Mouse (Mus musculus): Measurements from ENCODE around the gene Gm28374. TPM values are rescaled to one million over a fixed set of nuclear protein-coding genes. Genes with fewer than 3 reads are reported as not detected.
"Not testable (repeated sequence)": the region's sequence is repeated elsewhere in the genome, so short reads cannot be mapped to it uniquely, and the experiment has no call there.

Gene Gm28374
- total RNA-seq, 2 experiments from 2014 or later: not detected

GRCm38 (mm10) chr19:6061641-6062302, 20.3 kb downstream of the Gm28374 start:
- DNase-seq (ENCODE audit: extremely low spot score in 1 of 2, low spot score in 2 of 2): peak in 1 of 2 experiments; percentile 63
- intact Hi-C loops (cut with DNase I): no loop called here

- intact Hi-C loops (cut with DNase I): no loop called here
- peak; percentile 94 to 95 for DNase-seq (ENCODE audit: extremely low spot score in 1 of 2, low spot score in 2 of 2)
Measured at GRCm38 (mm10) chr19:6061021-6061533, 21.0 kb downstream of the Gm28374 start, which contains the start of gene Znhit2. Gene Znhit2, plus strand, starts transcription at chr19:6061192.

GRCm38 (mm10) chr19:6058966-6059365, 23.1 kb downstream of the Gm28374 start:
- intact Hi-C loops (cut with DNase I): no loop called here
- no peak for DNase-seq (ENCODE audit: extremely low spot score in 1 of 2, low spot score in 2 of 2)

GRCm38 (mm10) chr19:6058513-6058912, 23.5 kb downstream of the Gm28374 start:
- DNase-seq (ENCODE audit: extremely low spot score in 1 of 2, low spot score in 2 of 2): no peak
- intact Hi-C loops (cut with DNase I): no loop called here

GRCm38 (mm10) chr19:6057313-6058096, 24.6 kb downstream of the Gm28374 start, which contains the start of the genes Mrpl49 and Fau:
Gene Mrpl49, minus strand, starts transcription at chr19:6057785.
Gene Fau, plus strand, starts transcription at chr19:6057844.
- intact Hi-C loops (cut with DNase I): no loop called here
- DNase-seq (ENCODE audit: extremely low spot score in 1 of 2, low spot score in 2 of 2): peak; percentile 99 to 100

- no peak for DNase-seq (ENCODE audit: extremely low spot score in 1 of 2, low spot score in 2 of 2)
- intact Hi-C loops (cut with DNase I): no loop called here
Measured at GRCm38 (mm10) chr19:6056696-6057095, 25.4 kb downstream of the Gm28374 start.

- intact Hi-C loops (cut with DNase I): no loop called here
- no peak for DNase-seq (ENCODE audit: extremely low spot score in 1 of 2, low spot score in 2 of 2)
Measured at GRCm38 (mm10) chr19:6054296-6054695, 27.8 kb downstream of the Gm28374 start.

DNA sequence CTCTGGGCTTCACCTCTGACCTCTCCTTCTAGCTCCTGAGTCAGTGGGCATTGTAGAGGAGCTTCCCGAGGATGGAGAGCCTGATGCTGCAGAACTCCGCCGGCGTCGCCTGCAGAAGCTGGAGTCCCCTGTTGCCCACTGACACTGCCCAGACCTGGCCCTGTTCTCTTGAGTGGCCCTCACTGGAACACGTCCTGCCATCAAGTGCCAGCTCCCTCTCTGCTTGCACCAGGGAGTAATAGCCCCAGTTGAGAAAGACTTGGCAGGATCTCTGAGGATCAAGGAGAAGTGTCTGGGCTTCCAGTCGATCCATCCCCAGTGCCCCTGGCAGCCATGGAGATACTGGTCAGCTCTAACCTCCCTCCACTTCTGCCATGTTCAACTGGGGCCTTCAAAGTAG, 29.5 kb downstream of the Gm28374 start:
- intact Hi-C loops (cut with DNase I): no loop called here
- DNase-seq (ENCODE audit: extremely low spot score in 1 of 2, low spot score in 2 of 2): no peak

DNA sequence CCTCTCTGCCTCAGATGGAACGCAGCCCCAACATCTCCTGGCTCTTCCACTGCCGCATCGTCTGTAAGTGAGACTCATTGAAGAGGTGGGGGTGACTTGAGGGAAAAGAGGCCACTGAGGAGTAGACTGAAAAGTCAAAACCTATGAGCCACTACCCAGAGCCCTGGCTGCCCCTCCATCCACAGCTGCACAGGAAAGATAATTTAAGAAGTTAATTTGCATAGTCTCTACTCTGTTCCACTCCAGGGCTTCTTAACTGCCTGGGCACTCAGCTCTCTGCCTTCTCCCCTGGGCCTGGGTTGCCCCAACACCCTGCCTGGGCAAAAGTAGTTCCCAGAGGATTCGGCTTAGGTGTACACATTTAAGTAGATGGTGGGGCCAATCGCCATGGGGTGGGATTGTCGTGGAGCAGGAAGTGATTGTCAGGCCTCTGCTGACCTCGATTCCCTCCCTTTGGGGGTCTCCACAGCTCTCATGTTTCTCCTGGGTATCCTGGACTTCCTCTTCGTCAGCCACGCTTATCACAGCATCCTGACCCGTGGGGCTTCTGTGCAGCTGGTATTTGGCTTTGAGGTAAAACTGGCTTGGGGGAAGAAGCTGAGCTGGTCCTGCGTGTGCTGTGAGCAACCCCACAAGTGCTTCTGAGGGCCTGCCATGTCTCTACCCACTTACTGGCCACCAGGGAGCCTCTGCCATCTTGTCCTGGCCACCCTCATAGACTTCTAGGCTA, 33.2 kb downstream of the Gm28374 start:
- no peak for DNase-seq (ENCODE audit: extremely low spot score in 1 of 2, low spot score in 2 of 2)
- intact Hi-C loops (cut with DNase I): loop anchor here (5.0 kb wide), 1 partner anchor 127 kb away; the partner anchor contains the start of gene Cdc42ep2

- intact Hi-C loops (cut with DNase I): loop anchor here (5.0 kb wide), 1 partner anchor 126 kb away; the partner anchor contains the start of gene Cdc42ep2
- peak in 1 of 2 experiments; percentile 32 for DNase-seq (ENCODE audit: extremely low spot score in 1 of 2, low spot score in 2 of 2)
Measured at GRCm38 (mm10) chr19:6047899-6048166, 34.2 kb downstream of the Gm28374 start.

DNA sequence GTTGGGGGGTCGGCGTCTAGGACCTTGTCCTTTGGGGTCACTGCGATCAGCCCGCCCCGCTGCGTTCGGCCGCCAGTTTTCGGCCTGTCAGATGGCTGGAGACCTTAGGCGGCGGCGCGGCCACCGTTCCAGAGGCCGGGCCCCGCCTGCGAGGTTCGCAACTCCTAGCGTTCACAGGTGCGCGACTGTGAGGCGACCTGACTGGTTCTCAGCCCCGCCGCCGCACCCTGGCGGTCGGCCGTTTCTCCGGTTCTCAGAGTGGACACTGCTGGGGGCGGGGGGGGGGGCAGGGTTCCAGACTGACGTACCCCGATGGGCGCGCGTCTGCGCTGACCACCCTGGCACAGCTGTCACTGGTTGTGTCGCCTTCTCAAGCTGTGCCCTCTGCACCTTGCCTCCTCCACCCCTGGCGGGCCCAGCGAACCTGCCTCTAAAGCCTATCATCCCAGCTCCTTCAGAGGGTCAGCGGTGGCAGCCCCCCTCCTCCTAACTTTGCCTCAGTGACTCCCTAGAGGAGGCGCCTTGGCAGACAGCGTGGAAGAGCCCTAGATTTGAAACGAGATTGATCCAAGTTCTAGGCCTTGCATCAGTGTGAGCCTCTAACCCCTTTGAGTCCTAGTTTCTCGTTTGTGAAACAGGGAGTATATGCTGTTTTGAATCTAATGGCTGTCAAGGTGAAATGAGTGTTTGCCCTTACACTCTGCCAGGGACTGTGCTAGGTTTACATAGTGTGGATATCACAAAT, 34.7 kb downstream of the Gm28374 start:
- intact Hi-C loops (cut with DNase I): loop anchor here (5.0 kb wide), 1 partner anchor 125 kb away; the partner anchor contains the start of gene Cdc42ep2
- DNase-seq (ENCODE audit: extremely low spot score in 1 of 2, low spot score in 2 of 2): no peak

GRCm38 (mm10) chr19:6046294-6047153, 35.5 kb downstream of the Gm28374 start, which contains the start of gene Syvn1:
Gene Syvn1, plus strand, starts transcription at chr19:6046576.
- peak; percentile 93 to 94 for DNase-seq (ENCODE audit: extremely low spot score in 1 of 2, low spot score in 2 of 2)
- intact Hi-C loops (cut with DNase I): loop anchor here (5.0 kb wide), 1 partner anchor 124 kb away; the partner anchor contains the start of gene Cdc42ep2

DNA sequence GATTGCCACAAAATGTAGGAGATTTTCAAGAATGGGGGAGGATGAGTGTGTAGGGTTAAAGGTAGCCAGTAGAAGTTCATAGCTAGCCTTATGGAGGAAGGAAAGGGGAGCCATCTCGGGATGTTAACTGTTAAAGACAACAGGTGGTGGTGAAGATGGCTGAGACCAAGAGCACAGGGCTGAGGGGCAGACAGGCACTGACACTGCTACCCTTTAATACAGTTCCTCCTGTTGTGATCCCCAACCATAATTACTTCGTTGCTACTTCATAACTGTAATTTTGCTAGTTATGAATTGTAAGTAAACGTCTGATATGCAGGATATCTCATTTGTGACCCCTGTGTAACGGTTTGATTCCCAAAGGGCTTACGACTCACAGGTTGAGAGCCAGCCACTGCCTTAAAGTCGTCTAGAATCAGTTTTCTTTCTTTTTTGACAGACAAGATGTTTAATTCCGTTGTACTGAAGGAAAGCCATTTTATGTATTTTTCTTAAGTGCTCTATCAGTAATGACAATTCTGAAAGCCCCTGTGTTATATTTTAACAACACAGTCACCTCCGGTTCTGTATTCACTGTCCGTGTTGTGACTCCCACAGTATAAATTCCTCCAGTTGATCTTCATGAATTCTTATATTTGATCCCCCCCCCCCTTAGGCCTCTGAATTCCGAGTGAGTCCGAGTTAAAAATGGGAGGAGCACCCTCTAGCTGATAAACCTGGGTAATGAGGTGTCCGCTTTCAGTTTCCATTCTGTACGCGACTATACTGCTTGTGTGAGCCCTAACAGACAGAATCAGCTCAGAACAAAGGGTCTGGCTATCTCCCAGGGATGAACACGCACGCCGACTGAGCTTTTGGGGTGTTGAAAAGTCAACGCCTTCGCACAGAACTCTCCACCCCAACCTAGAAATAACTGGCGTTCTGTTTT, 36.4 kb downstream of the Gm28374 start:
- intact Hi-C loops (cut with DNase I): loop anchor here (2.0 to 5.0 kb wide), 2 partner anchors 81 to 123 kb away; partner anchors contain the start of genes Cdc42ep2 and Pola2
- no peak for DNase-seq (ENCODE audit: extremely low spot score in 1 of 2, low spot score in 2 of 2)

- intact Hi-C loops (cut with DNase I): loop anchor here (2.0 kb wide), 1 partner anchor 79 kb away; the partner anchor contains the start of gene Pola2
- DNase-seq (ENCODE audit: extremely low spot score in 1 of 2, low spot score in 2 of 2): not testable (repeated sequence)
Measured at GRCm38 (mm10) chr19:6044102-6044501, 38.0 kb downstream of the Gm28374 start.

DNA sequence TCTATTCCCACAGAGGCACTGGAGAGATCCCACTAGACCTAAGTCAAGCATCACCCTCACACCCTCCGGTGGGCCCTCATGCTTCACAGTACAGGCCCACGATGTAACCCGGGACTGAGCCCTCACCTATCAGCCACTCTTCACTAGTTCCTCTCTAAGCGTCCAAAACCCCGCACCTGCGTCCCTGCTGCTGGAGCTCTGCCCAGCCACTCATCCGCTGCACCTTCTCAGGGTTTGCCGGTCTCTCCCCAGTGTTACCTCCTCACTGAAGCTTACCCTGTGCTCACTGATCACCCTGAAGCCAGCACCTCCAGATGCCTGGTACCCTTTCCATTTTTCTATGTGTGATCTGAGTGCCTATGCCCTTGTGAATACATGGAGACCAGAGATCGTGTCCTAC, 39.8 kb downstream of the Gm28374 start:
- intact Hi-C loops (cut with DNase I): no loop called here

DNA sequence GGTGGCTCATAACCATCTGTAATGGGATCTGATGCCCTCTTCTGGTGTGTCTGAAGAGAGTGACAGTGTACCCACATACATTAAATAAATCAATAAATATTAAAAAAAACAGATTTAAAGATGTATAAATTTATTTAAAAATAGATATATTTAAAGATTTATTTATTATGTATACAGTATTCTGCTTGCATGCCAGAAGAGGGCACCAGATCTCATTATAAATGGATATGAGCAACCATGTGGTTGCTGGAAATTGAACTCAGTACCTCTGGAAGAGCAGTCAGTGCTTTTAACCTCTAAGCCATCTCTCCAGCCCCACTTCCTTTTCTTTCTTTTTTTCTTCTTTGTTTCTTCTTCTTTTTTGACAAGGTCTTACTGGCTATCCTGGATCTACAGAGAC, 42.1 kb downstream of the Gm28374 start:
- no peak for DNase-seq (ENCODE audit: extremely low spot score in 1 of 2, low spot score in 2 of 2)
- intact Hi-C loops (cut with DNase I): no loop called here

More for the DNA sequence above, 39.8 kb downstream of the Gm28374 start:
- DNase-seq (ENCODE audit: extremely low spot score in 1 of 2, low spot score in 2 of 2): peak in 1 of 2 experiments; percentile 25

Data from left cerebral cortex, postnatal 10 days (tissue).